Mouse (Mus musculus) heart, adult 9 months (tissue): ENCODE data around the gene Gm17078.
"Not testable (repeated sequence)": the region's sequence is repeated elsewhere in the genome, so short reads cannot be mapped to it uniquely, and the experiment has no call there.

Source experiments
- DNase-seq, 2 experiments: peaks; one replicate each; pipeline ENCODE4 v3.0.0; 2022; ENCODE audit warnings: low spot score in 2 of 2

Gene Gm17078

GRCm38 (mm10) chr14:51611210-51611609 lies at the start of gene Gm17078:
TSS of gene Gm17078 (minus strand) at chr14:51611310.
- no peak for DNase-seq

- not testable (repeated sequence) for DNase-seq
Observed at GRCm38 (mm10) chr14:51635566-51635965, 24.5 kb upstream of the Gm17078 start, which contains the start of gene Gm4181. TSS of gene Gm4181 (minus strand) at chr14:51635666.

GRCm38 (mm10) chr14:51632426-51632825 lies 21.3 kb upstream of the Gm17078 start:
- peak; percentile 16 to 17 for DNase-seq

- DNase-seq: not testable (repeated sequence)
Observed at GRCm38 (mm10) chr14:51592039-51592438, 19.1 kb downstream of the Gm17078 start, which contains the start of gene Gm17174. TSS of gene Gm17174 (minus strand) at chr14:51592139.

GRCm38 (mm10) chr14:51573963-51574362 lies 37.1 kb downstream of the Gm17078 start, which contains the start of gene Gm17175:
TSS of gene Gm17175 (minus strand) at chr14:51574063.
- DNase-seq: not testable (repeated sequence)
